Mouse (Mus musculus) ES-E14 (cell line): ENCODE results near the gene Dlx3. TPM values are rescaled to one million over a fixed set of nuclear protein-coding genes. Genes with fewer than 3 reads are reported as not detected.

Source experiments
- DNase-seq: peaks from one replicate; pipeline ENCODE4 v3.0.0-alpha.2; 2013; ENCODE audit warnings: low read depth, low spot score
- H3K27ac ChIP-seq: 2 replicates; pipeline ENCODE4 v1.5.1; 2012; ENCODE audit warnings: low read depth, mild to moderate bottlenecking, low read length, moderate library complexity, mixed read lengths; ENCODE audit not compliant: poor library complexity, insufficient read depth, severe bottlenecking
- H3K36me3 ChIP-seq: 2 replicates; pipeline ENCODE4 v1.6.1; 2012; ENCODE audit warnings: mild to moderate bottlenecking, low read length, moderate library complexity, mixed read lengths; ENCODE audit not compliant: control insufficient read depth, poor library complexity, insufficient read depth, severe bottlenecking
- H3K4me1 ChIP-seq, 2 experiments: fragments of 150-350 bp in 1 of 2; sonication (generic) in 1 of 2; 2 replicates each; pipeline ENCODE4 v1.6.1; 2012; ENCODE audit warnings: low read length in 2 of 2, mild to moderate bottlenecking in 1 of 2, mixed read lengths in 1 of 2; ENCODE audit not compliant: control insufficient read depth in 2 of 2, insufficient read depth in 2 of 2, poor library complexity in 1 of 2
- H3K4me3 ChIP-seq, 2 experiments: fragments of 150-350 bp in 1 of 2; sonication (generic) in 1 of 2; 2 replicates each; pipeline ENCODE4 v1.5.1; 2012; ENCODE audit warnings: low read length in 2 of 2, low read depth in 1 of 2, mild to moderate bottlenecking in 1 of 2, mixed read lengths in 1 of 2; ENCODE audit not compliant: insufficient read depth in 1 of 2, poor library complexity in 1 of 2, severe bottlenecking in 1 of 2
- H3K9ac ChIP-seq: 2 replicates; pipeline ENCODE4 v1.6.1; 2012; ENCODE audit warnings: low read depth, mild to moderate bottlenecking, low read length, mixed read lengths; ENCODE audit not compliant: poor library complexity, insufficient read depth, severe bottlenecking
- H3K9me3 ChIP-seq: fragments of 150-350 bp; sonication (generic); 2 replicates; pipeline ENCODE4 v1.6.1; 2012; ENCODE audit warnings: low read depth, mild to moderate bottlenecking, low read length; ENCODE audit not compliant: control insufficient read depth, insufficient read depth
- CHD2 ChIP-seq: IDR thresholded peaks from 2 replicates; pipeline ENCODE4 v1.6.1; 2014; ENCODE audit warnings: mild to moderate bottlenecking, low read depth, low read length, inconsistent platforms
- HCFC1 ChIP-seq: IDR thresholded peaks from 2 replicates; pipeline ENCODE4 v1.6.1; 2012; ENCODE audit warnings: low read length, inconsistent platforms, borderline replicate concordance; ENCODE audit not compliant: insufficient read depth
- MAFK ChIP-seq: IDR thresholded peaks from 2 replicates; pipeline ENCODE4 v1.6.1; 2014; ENCODE audit warnings: mild to moderate bottlenecking, low read depth, low read length, inconsistent platforms; ENCODE audit not compliant: insufficient read depth
- ZC3H11A ChIP-seq: IDR thresholded peaks from 2 replicates; pipeline ENCODE4 v1.6.1; 2012; ENCODE audit warnings: low read depth, mild to moderate bottlenecking, inconsistent platforms, low read length, borderline replicate concordance
- ZNF384 ChIP-seq: IDR thresholded peaks from 2 replicates; pipeline ENCODE4 v1.6.1; 2012; ENCODE audit warnings: low read depth, low read length, inconsistent platforms
- in situ Hi-C, 2 experiments: fragments of 600-800 bp; cut with MboI; formaldehyde crosslinking; loops; one replicate each; pipeline ENCODE4 v1.15.1; 2025; ENCODE audit warnings: low sequenced_read_pairs in 2 of 2, inconsistent platforms in 1 of 2; ENCODE audit not compliant: unreplicated experiment in 2 of 2
- total RNA-seq: library from RNA; depleted of rRNA; stranded (reverse); fragments of 300-350 nt; gene quantifications from 2 replicates; pipeline ENCODE4 v1.2.3, GENCODE M21; 2012

The Dlx3 gene
- total RNA-seq, 1 experiment: 0.54 TPM

DNA sequence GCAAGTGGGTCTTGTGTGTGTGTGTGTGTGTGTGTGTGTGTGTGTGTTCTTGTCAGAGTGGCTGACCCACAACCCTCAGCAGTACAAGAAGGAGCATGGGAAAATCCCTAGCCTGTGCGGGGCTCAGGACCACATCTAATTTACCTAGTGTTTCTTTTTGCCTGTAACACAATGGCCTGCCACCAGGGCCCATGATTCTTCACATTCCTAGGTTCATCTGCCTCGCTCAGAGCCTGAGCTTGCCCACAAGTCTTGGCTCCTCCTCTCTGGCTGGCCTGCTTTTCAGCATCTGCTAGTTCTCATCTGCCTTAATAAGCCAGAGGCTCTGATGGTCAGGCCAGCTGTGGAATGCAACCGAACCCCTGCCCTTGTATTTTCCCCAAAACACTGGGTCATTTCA is 19.5 kb upstream of the Dlx3 start:
- Histone ChIP-seq H3K4me3 (no peak overlapping the region), H3K27ac (no peak overlapping the region), H3K9ac (peak overlapping the region; percentile 17; the same call in 1 of the 2 replicates), H3K36me3 (no peaks in the 10 kb centered on the region), H3K4me1 (peaks cover 11 to 20% of the 10 kb centered on the region in 2 experiments; a peak in 3 of 4 replicates), H3K9me3 (no peaks in the 10 kb centered on the region)
- in situ Hi-C loops: loop anchor here in 1 of 2 experiments (25.0 kb wide), 1 partner anchor 412 kb away; the partner anchor contains the start of gene Nxph3
- TF ChIP-seq ZC3H11A (no peak), MAFK (no peak), ZNF384 (no peak), CHD2 (no peak), HCFC1 (no peak)
- DNase-seq: no peak

DNA sequence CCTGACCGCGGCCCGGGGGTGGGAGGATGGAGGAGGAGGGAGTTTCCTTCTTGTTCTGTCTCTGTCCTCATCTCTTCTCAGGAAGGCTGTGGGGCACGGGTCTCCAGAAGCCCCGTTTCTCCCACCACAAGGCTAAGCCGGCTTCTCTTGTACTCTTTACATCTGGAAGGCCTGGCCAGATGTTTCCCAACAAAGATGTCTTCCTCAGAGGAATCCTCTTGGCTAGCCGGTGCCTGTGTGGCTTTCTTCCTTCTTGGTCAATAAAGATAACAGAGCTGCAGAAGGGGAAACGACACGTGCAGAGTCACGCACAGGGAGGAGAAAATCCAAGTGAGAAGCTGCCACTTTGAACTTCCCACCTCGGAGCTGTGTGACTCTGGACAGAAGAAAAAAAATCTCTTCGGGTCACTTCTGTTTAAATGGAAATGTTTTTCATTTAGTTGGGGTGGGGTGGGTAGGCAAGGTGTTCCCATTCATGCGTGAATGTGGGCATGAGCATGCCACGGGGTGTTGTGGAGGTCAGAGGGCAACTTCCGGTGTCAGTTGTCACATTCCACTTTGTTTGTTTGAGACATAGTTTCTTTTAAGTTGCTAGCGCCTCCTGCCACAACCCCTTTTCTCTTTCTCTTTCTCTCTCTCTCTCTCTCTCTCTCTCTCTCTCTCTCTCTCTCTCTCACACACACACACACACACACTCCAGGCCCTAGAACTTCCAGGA is 18.7 kb upstream of the Dlx3 start:
- Histone ChIP-seq H3K27ac (no peak overlapping the region), H3K9me3 (no peaks in the 10 kb centered on the region), H3K36me3 (no peaks in the 10 kb centered on the region), H3K4me1 (peaks cover 15 to 27% of the 10 kb centered on the region in 2 experiments; a peak in 3 of 4 replicates), H3K4me3 (no peak overlapping the region), H3K9ac (peak overlapping the region; percentile 34; the same call in 1 of the 2 replicates)
- no peak for DNase-seq
- in situ Hi-C loops: loop anchor here in 1 of 2 experiments (25.0 kb wide), 1 partner anchor 411 kb away; the partner anchor contains the start of gene Nxph3
- TF ChIP-seq CHD2 (no peak), MAFK (no peak), HCFC1 (no peak), ZC3H11A (no peak), ZNF384 (no peak)

DNA sequence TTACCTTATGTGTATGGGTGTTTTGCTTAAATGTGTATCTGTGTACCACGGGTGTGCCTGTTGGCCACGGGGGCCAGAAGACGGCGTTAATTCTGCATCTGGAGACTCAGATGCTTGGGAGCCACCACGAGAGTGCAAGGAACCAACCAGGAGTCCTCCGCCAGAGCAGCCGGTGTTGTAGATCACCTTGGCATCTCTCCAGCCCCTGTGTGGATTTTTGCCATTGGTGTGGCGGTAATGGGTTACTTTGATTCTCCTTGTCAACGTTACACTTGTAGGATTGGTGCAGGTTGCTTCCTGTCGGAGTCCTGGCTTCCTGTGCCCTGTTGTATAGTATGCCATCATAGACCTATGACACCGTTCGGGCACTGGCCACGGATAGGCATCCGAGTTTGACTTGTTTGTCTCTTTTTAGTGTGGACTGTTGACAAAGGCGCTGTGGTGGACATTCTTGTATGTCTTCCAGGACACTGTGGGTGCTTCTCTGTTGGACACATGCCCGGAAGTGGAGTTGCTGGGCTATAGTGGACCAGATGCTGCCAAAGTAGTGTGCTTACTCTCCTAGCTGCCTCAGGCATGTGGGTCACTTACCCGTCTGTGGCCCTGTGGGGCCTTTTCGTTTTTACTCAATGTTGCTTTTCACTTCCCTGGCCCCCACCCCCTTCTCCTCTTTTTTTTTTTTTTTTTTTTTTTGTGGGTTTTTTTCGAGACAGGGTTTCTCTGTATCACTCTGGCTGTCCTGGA is 17.6 kb upstream of the Dlx3 start:
- peaks cover 15 to 23% of the 10 kb centered on the region in 2 experiments; a peak in 3 of 4 replicates for H3K4me1 ChIP-seq
- no peak for TF ChIP-seq MAFK
- TF ChIP-seq CHD2: no peak
- in situ Hi-C loops: loop anchor here in 1 of 2 experiments (25.0 kb wide), 1 partner anchor 410 kb away; the partner anchor contains the start of gene Nxph3
- H3K36me3 ChIP-seq: no peaks in the 10 kb centered on the region
- no peak for DNase-seq
- H3K9me3 ChIP-seq: no peaks in the 10 kb centered on the region
- no peak overlapping the region for H3K9ac ChIP-seq
- no peak overlapping the region for H3K27ac ChIP-seq
- H3K4me3 ChIP-seq: no peak overlapping the region

DNA sequence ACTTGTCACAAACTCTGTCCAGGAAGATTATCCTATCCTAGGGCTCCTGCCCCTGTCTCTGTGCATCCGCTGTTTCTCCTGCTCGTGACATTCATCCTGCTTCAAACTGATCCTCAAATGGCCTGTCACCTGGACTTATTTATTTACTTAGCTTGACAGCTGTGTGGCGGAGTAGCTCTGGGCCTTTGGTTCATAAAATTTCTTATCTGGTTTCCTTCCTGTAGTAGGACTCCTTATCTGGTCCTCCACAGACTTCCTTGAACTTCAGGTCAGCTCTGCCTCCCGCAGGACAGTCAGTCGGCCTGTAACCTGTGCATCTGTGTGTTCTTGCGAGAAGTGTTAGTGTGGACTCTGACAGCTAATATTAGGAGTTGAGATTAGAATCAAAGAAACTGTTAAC is 15.7 kb upstream of the Dlx3 start:
- peak overlapping the region in 1 of 2 experiments; percentile 52; a peak in 2 of 4 replicates for H3K4me3 ChIP-seq
- no peaks in the 10 kb centered on the region for H3K9me3 ChIP-seq
- in situ Hi-C loops: loop anchor here in 1 of 2 experiments (25.0 kb wide), 1 partner anchor 408 kb away; the partner anchor contains the start of gene Nxph3
- no peak overlapping the region; the same call in 1 of the 2 replicates for H3K27ac ChIP-seq
- no peak overlapping the region for H3K9ac ChIP-seq
- no peaks in the 10 kb centered on the region for H3K36me3 ChIP-seq
- no peak for TF ChIP-seq ZNF384
- TF ChIP-seq CHD2: no peak
- TF ChIP-seq MAFK: no peak
- no peak for TF ChIP-seq ZC3H11A
- TF ChIP-seq HCFC1: no peak
- no peak for DNase-seq
- H3K4me1 ChIP-seq: peaks cover 15 to 28% of the 10 kb centered on the region in 2 experiments; a peak in 3 of 4 replicates
